Mouse (Mus musculus): ENCODE results near the gene Bmx. TPM values are rescaled to one million over a fixed set of nuclear protein-coding genes. Genes with fewer than 3 reads are reported as not detected.

The Bmx gene
- total and polyA plus RNA-seq, 3 experiments = not detected

Other genes with a start within 250 kb of the Bmx start
- 0.23 and 0.50 TPM in 2 replicates for gene Car5b, start 230.2 kb downstream of the Bmx start, total RNA-seq (2012; rRNA removed)
- gene Car5b, start 230.2 kb downstream of the Bmx start, polyA plus RNA-seq (2012; ENCODE audit: insufficient read depth in 1 of 2, insufficient read length in 2 of 2, low read depth in 1 of 2, low replicate concordance in 2 of 2, missing spikeins in 1 of 2) = under 1 TPM in 1 of 2 experiments, not detected in 1; 0.31 TPM
- gene Siah1b, start 181.7 kb downstream of the Bmx start, total RNA-seq (2012; rRNA removed) = 46.2 and 54.2 TPM in 2 replicates
- gene Siah1b, start 181.7 kb downstream of the Bmx start, polyA plus RNA-seq (2012; ENCODE audit: insufficient read depth in 1 of 2, insufficient read length in 2 of 2, low read depth in 1 of 2, low replicate concordance in 2 of 2, missing spikeins in 1 of 2) = 10 to 100 TPM in 1 of 2 experiments, not detected in 1; 65.1 TPM
- 0.12 TPM in 1 of 2 replicates, not detected in the other for gene Cltrn, start 169.4 kb downstream of the Bmx start, total RNA-seq (2012; rRNA removed)
- under 1 TPM in 1 of 2 experiments, not detected in 1; 0.13 TPM for gene Cltrn, start 169.4 kb downstream of the Bmx start, polyA plus RNA-seq (2012; ENCODE audit: insufficient read depth in 1 of 2, insufficient read length in 2 of 2, low read depth in 1 of 2, low replicate concordance in 2 of 2, missing spikeins in 1 of 2)
- gene Ace2, start 118.9 kb downstream of the Bmx start, total RNA-seq (2012; rRNA removed) = not detected in 2 replicates
- not detected for gene Ace2, start 118.9 kb downstream of the Bmx start, polyA plus RNA-seq (2012; ENCODE audit: insufficient read depth in 1 of 2, insufficient read length in 2 of 2, low read depth in 1 of 2, low replicate concordance in 2 of 2, missing spikeins in 1 of 2)
- gene Pir, start 11.2 kb upstream of the Bmx start, total RNA-seq (2012; rRNA removed) = 2.9 and 5.3 TPM in 2 replicates
- 100 to 1,000 TPM in 1 of 2 experiments, 10 to 100 TPM in 1; 11.4 to 230 TPM for gene Pir, start 11.2 kb upstream of the Bmx start, polyA plus RNA-seq (2012; ENCODE audit: insufficient read depth in 1 of 2, insufficient read length in 2 of 2, low read depth in 1 of 2, low replicate concordance in 2 of 2, missing spikeins in 1 of 2)
- gene Vegfd, start 115.2 kb upstream of the Bmx start, total RNA-seq (2012; rRNA removed) = not detected in 2 replicates
- gene Vegfd, start 115.2 kb upstream of the Bmx start, polyA plus RNA-seq (2012; ENCODE audit: insufficient read depth in 1 of 2, insufficient read length in 2 of 2, low read depth in 1 of 2, low replicate concordance in 2 of 2, missing spikeins in 1 of 2) = under 1 TPM in 1 of 2 experiments, not detected in 1; 0.06 TPM
- gene Piga, start 161.6 kb upstream of the Bmx start, total RNA-seq (2012; rRNA removed) = 21.5 and 22.1 TPM in 2 replicates
- 10 to 100 TPM; 30.0 to 41.2 TPM for gene Piga, start 161.6 kb upstream of the Bmx start, polyA plus RNA-seq (2012; ENCODE audit: insufficient read depth in 1 of 2, insufficient read length in 2 of 2, low read depth in 1 of 2, low replicate concordance in 2 of 2, missing spikeins in 1 of 2)
- gene Asb11, start 178.8 kb upstream of the Bmx start, total RNA-seq (2012; rRNA removed) = 1.7 and 2.5 TPM in 2 replicates
- 1 to 10 TPM in 1 of 2 experiments, not detected in 1; 3.2 TPM for gene Asb11, start 178.8 kb upstream of the Bmx start, polyA plus RNA-seq (2012; ENCODE audit: insufficient read depth in 1 of 2, insufficient read length in 2 of 2, low read depth in 1 of 2, low replicate concordance in 2 of 2, missing spikeins in 1 of 2)
- not detected in 2 replicates for gene Asb9, start 248.1 kb upstream of the Bmx start, total RNA-seq (2012; rRNA removed)
- gene Asb9, start 248.1 kb upstream of the Bmx start, polyA plus RNA-seq (2012; ENCODE audit: insufficient read depth in 1 of 2, insufficient read length in 2 of 2, low read depth in 1 of 2, low replicate concordance in 2 of 2, missing spikeins in 1 of 2) = not detected